Mouse (Mus musculus): ENCODE data around the gene BC107364. TPM values are rescaled to one million over a fixed set of nuclear protein-coding genes. Genes with fewer than 3 reads are reported as not detected.
A peak's percentile ranks its signal among the peaks of the same experiment; 100 is the strongest.
"Not testable (repeated sequence)": the region's sequence is repeated elsewhere in the genome, so short reads cannot be mapped to it uniquely, and the experiment has no call there.

The BC107364 gene
- total RNA-seq (2021) = not detected

DNA sequence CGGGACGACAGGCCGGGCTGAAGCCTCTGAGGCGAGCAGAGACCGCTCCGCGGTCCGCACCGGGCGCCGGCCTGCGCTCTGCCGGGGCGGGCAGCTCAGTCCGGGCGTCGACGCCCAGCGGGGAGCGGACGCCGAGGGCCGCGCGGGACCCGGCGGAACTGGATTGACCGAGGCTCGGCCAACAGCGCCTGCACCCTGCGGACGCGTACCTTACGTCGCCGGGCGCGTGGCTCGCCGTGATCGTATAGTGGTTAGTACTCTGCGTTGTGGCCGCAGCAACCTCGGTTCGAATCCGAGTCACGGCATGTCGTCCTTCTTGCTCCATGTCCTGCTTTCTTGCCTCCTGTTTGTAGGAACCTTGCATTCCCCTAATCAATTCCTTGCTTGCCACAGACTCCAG lies at the start of gene BC107364:
Gene BC107364 (minus strand): TSS at position 45 of the 400 bp plus-strand sequence.
- DNase-seq = not testable (repeated sequence)

DNA sequence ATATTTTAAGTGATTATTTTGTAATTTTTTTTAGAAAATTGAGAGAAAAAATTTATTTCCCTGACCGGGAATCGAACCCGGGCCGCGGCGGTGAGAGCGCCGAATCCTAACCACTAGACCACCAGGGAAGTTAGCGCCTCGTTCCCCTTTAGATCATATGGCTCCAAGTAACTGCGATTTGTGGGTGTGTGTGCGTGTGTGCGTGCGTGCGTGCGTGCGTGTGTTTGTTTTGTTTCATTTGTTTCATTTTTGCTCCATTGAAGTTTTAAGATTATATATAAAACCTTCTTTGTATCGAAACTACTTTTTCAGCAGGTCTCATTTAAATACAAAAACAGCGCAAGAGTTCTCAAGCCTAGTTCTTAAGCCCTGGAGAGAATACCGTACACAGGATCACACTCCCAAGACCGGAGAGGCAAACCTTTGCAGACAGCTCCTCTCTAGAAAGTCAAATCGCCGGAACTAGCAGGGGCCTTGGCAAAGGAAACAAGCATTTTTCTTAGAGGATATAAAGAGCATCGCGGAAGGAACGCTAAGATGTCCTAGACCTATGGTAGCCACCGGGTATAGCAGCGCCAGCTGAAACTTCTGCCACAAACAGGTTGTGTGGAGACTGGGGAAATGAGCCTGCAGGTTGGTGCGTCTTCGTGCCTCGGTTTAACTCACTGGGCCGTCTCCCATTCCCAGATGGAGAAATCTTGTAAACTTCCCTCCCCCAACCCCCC lies 49.4 kb upstream of the BC107364 start:
- peak; percentile 83 to 88 for DNase-seq

DNA sequence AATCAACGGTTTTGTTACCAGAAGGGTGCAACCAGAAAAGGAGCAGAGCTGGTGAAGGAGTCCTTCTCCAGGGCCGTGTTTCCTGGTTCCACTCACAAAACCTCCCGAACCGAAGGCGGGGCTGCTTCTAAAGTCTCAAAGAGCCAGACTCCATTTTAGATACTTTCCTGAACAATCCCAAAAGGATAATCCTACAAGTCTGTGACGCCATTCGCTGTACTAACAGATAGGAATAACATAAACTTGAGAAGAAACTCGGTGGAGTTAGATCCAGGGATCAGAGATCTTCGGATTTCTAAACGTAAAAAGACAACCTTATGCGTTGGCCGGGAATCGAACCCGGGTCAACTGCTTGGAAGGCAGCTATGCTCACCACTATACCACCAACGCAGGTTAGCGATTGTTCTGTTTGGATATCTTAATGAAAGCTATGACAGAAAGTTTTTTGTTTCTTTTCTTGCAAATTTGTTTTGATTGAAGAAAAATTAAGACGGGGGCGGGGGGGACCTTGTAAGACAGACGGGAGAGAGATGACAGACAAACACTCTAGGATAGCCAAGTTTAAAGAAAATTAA lies 48.7 kb upstream of the BC107364 start:
- peak; percentile 80 to 84 for DNase-seq

DNA sequence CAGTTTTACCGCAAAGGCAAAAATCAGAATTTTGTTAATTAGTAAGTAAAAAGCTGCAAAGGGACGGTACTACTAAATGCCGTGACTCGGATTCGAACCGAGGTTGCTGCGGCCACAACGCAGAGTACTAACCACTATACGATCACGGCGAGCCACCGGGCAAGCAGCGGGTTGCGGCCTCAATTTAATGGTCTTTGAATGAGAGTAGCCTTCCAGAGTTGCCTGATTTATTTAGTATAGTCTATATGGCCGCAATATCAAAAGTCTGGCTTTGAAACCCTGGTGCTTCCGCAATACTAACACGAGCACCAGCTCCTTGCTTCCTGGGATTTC lies 48.1 kb upstream of the BC107364 start:
- DNase-seq = peak; percentile 94 to 95

DNA sequence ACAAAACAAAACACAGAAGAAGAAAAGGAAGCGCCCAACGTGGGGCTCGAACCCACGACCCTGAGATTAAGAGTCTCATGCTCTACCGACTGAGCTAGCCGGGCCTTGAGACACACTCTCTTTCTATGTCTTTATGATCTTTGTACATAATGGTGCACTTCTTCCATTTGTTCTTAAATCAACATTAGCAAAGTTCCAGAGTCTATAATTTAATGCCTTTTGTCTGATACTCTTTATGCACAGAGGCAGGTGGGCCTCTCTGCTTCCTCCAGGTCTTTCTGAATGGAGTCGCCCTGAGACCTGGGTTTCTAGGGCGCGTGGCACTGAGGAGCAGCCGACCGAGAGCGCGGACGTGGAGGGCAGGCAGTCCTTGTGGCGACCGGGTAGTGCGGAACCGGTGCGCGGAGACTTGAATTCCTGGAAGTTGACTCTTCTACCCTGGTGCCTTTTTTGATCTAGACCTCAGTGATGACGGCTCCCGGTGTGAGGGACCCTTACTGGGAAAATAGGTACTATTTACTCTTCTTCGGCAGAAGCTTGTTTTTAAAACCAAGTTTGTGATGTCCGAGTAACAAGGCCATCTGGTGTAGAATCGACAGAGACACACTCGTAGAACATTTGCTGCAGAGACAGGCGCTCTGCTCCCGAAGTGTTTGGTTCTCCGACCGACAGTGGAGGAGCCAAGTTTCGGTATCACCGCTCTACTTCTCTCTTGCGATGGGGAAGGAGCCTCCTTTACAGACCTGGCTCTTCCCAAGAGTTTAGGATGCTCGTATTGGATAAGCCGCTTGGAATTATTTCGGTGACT lies 47.6 kb upstream of the BC107364 start:
- DNase-seq = peak; percentile 72 to 82

DNA sequence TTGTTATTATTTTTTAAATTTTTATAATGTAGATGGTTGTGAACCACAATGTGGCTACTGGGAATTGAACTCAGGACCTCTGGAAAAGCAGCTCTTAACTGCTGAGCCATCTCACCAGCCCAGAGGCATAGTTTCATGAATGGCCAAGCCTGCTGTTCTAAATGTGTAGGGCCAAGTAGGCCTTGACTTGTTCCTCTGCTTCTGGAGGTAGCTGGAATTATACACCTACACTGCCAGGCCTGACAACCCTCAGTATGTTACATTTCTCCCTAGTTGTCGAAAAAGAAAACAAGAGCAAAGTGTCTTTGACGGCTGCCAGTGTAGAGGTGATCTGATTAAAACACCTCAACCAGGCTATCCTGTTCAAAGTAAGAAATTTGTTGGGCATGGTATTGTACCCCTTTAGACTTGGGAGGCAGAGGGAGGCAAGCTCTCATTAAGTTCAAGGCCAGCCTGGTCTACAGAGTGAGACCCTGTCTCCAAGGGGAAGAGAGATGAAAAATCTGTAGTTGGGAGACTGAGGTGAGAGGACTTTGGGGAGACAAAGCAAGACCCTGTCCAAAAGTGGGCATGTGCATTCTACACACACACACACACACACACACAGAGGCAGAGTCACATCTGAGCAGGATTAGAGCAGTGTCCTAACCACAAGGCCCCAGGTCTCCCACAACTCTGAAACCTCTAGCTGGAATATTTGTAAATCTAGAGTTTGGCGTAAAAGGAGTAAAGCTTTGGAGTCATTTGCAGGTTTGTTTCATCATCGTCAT lies 46.6 kb upstream of the BC107364 start:
- DNase-seq = no peak

DNA sequence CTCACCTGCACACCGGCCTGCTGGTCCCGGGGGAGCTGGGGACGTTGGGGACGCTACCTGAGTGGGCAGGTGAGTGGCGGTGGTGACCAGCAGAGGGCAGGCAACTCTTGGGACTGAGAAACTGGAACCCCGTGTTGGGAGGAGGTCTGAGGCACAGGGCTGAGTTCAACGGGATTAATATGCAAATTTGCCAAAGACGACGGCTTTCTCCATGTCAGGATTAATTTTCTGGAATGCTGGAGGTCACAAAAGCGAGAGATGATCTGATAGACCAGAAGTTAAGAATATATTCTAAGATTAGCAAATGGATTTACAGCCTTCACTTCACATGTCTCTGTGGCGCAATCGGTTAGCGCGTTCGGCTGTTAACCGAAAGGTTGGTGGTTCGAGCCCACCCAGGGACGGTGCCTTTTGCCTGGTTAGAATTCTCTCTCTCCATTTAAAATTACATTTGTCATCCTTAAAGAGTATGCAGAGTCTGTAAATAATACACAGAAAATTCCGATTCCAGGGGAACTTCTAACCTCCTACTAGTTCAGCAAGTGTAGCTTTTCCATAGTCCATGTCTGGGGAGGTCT lies 45.4 kb upstream of the BC107364 start:
- peak; percentile 86 for DNase-seq

DNA sequence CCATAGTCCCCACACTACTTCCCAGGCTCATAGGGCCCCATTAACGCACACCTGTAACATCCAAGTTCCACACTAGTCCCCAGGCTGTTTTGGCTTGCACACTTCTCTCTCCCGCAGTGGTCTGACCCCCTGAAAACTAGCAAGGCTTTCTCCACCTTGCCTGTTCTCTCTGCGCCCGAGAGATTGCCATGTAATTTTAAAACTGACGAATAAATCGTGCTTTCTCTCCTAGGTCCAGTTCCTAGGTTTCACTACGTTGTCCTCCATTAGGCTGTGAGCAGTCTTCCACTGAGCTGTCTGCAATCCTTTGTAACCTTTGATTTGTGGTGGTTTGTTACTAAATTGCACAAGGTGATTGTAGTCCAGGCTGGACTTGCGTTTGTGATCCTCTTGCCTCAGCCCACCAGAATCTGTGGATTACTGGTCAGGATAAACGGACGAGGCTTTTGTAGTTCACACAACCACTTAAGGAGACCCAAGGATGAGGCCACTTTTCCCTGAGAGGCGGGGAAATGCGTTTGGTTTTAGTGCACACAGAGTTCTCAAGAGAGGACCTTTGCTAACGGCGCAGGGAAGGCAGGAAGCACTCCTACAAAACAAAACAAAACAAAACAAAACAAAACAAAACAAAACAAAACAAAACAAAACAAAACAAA lies 44.6 kb upstream of the BC107364 start:
- DNase-seq = not testable (repeated sequence)

DNA sequence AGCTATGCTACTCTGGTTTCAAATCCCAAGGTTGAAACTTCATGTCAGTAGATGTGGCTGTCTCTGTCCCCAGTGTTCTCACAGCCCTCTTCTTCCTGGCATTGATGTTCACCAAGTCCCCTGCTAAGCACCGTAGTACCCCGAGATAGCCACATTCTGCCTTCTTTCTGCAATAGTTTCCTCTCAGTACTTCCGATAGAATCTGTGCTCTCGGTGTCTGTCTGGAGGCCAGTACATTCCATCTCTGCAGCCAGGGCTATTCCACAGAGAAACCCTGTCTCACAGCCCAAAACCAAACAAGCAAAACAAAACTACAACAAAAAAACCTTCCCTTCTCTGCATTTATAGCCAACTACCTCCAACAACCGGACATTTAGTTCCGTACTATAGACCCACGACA lies 44.1 kb upstream of the BC107364 start:
- no peak for DNase-seq

DNA sequence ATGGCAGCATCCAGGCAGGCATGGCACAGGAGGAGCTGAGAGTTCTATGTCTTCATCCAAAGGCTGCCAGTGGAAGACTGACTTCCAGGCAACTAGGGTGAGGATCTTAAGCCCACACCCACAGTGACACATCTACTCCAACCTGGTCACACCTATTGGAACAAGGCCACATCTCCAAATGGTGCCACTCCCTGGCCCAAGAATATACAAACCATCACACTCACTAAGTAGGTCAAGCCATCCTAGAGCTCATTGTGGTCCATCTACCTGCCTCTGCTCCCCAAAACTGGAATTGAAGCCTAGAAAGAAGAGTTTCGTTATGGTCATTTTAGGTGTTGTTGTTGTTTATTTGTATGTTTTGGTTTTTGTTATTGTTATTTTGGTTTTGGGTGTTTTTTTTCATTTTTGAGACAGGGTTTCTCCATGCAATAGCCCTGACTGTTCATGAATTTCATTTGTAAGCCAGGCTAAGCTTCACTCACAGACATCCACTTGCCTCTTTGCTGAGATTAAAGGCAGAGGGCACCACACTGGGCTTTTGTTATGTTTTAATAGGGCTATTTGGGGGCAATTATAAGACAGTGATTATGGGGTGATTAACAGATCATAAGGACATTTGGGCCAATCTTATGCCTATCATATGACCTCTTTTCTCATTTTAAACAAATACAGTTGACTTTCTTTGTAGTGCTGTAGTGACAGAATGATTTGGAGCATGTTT lies 43.5 kb upstream of the BC107364 start:
- no peak for DNase-seq

DNA sequence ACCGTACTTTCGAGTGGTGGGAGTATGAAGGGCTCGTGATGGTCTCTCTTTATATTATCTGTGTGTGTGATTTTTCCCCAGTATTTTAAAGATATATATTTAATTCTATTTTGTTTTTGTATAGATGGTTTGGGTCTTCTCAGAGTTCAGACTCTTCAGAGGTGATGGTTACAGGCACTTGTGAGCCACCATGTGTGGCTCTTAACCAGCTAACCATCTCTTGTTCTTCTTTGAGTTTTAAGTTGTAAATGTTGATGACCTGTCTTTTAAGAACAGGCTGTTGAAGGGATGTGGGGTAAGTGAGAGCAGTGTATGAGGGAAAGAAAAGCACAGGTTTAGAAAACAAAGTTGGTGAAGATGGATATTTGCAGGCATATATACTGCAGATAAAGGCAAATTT lies 42.8 kb upstream of the BC107364 start:
- no peak for DNase-seq

DNA sequence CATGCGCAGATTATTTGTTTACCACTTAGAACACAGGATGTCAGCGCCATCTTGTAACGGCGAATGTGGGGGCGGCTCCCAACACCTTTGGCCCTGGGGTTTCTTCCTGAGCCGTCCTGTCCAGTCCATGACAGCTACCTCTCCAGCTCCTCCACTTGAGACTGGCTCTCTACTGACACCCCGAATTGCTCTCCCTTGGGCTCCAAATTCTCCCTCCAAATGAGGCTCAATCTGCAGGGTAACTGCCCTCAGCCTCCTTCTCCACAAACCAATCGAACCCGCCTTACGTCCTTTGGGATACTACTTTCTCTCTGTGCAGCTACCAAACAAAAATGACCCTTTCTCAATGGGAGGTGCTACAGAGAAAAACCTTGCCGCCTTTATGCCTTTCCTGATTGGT lies 42.4 kb upstream of the BC107364 start:
- DNase-seq = not testable (repeated sequence)

DNA sequence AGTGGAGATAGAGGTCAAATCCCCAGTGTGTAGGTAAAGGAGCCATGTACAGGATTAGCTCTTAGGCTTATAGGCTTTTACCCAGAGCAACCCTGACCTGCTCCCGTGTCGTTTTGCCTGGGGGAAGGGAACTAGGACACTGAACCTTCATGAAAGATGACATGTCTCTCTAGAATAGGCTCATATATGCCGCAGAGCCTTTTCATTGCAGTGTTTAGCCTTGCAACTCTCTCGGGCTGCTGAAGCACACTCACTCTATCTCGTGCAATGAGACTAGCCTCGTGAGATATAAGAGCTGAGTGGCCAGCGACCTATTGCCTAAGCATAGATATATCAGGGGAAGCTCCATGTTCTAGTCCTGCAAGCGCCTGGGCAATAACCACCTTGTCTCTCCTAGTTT lies 37.5 kb upstream of the BC107364 start:
- DNase-seq = not testable (repeated sequence)

DNA sequence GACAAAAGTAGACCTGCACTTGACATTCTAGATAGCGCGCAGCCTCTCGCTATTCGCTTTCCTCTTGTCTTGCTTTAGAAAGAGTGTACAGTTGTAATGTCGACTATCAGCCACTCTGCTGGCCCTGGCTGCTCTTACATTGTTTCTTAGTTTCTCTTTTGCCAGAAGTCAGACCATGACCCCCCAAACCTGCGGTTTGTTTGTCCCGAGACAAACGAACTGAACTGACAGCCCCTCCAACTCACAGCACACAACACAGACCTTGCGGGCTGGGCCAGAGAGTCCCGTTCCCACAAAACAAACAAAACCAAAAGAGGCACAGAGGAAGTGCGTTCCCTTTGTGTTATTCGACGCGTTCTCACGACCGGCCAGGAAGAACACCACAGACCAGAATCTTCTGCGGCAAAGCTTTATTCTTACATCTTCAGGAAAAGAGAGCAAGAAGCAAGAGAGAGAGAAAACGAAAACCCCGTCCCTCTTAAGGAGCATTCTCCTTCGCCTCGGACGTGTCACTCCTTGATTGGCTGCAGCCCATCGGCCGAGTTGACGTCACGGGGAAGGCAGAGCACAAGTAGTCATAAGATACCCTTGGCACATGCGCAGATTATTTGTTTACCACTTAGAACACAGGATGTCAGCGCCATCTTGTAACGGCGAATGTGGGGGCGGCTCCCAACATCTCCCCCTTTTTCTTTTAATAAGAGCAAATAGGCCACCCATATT lies 37.0 kb upstream of the BC107364 start:
- DNase-seq = not testable (repeated sequence)

DNA sequence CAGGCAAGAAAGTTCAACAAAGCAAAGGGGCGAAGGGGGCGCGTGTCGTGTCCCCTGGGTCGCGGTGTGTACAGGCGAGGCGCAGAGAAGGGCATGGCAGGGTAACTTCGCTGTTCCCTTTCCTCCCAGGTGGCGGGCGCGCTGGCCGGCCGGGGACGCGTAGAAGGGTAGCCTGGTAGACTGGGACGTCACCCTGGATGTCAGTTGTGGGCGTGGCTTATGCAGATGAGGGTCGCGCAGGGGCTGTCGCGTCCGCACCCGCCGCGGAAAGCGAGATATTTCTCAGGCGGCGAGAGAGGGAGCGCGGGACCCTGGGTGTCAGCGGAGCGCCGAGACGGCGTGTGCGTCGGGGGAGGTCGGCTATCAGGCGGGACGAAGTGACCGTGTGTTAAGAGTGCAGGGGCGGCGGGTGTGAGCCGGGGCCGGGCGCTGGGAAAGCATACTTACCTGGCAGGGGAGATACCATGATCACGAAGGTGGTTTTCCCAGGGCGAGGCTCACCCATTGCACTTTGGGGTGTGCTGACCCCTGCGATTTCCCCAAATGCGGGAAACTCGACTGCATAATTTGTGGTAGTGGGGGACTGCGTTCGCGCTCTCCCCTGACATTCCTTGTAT lies 36.3 kb upstream of the BC107364 start:
- not testable (repeated sequence) for DNase-seq

DNA sequence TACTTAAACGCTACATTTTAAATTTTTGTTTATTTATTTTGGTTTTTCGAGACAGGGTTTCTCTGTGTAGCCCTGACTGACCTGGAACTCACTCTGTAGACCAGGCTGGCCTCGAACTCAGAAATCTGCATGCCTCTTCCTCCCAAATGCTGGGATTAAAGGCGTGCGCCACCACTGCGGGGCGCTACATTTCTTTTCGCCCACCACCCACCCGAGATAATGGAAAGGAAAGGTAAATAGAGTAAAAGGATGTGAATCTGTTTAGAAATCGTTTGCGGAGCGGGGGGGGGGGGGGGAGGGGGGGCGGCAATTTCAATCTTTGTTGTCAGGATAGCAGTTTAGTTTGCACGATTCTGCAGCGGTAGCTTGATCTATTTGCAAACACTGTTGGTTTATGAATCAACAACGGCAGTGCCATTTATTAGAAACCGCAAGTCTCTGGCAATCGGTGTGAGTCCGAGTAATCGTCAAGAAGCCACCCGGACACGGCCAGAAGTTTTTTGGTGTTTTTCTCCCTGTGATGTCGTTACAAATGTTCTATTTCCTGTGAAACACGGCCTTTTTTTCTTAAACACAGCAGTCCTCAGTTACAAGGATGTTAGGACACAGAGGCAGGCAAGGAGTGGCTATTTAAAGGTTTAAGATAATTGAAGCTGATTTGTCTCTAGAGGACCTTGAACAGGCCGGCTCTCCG lies 35.6 kb upstream of the BC107364 start:
- DNase-seq = no peak

DNA sequence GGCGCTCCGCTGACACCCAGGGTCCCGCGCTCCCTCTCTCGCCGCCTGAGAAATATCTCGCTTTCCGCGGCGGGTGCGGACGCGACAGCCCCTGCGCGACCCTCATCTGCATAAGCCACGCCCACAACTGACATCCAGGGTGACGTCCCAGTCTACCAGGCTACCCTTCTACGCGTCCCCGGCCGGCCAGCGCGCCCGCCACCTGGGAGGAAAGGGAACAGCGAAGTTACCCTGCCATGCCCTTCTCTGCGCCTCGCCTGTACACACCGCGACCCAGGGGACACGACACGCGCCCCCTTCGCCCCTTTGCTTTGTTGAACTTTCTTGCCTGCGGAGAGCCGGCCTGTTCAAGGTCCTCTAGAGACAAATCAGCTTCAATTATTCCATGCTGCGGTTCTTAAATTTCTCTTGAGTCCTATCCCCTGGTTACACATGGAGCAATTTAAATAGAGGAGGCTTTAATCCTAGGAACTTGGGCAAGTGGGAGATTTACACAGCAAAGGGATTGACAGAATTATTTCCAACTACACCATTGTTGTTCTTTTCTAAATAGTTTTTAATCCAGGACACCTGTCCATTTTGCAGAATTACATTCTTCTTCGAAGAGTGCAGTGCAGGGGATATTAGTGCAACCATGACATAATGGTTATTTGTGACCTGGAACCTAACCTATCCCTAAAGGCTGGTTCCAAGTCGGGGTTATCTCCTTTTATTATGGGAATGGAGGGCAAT lies 34.9 kb upstream of the BC107364 start:
- DNase-seq = not testable (repeated sequence)

DNA sequence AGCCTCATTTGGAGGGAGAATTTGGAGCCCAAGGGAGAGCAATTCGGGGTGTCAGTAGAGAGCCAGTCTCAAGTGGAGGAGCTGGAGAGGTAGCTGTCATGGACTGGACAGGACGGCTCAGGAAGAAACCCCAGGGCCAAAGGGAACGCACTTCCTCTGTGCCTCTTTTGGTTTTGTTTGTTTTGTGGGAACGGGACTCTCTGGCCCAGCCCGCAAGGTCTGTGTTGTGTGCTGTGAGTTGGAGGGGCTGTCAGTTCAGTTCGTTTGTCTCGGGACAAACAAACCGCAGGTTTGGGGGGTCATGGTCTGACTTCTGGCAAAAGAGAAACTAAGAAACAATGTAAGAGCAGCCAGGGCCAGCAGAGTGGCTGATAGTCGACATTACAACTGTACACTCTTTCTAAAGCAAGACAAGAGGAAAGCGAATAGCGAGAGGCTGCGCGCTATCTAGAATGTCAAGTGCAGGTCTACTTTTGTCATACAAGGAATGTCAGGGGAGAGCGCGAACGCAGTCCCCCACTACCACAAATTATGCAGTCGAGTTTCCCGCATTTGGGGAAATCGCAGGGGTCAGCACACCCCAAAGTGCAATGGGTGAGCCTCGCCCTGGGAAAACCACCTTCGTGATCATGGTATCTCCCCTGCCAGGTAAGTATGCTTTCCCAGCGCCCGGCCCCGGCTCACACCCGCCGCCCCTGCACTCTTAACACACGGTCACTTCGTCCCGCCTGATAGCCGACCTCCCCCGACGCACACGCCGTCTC lies 34.1 kb upstream of the BC107364 start:
- not testable (repeated sequence) for DNase-seq
